Mouse (Mus musculus) myocyte (in vitro differentiated cells): ENCODE results near the gene Clint1. TPM values are rescaled to one million over a fixed set of nuclear protein-coding genes. Genes with fewer than 3 reads are reported as not detected.

Experiments used
- H3K27me3 ChIP-seq: one replicate; pipeline ENCODE4 v1.6.1; 2011; ENCODE audit not compliant: control insufficient read depth, insufficient read depth, insufficient read length
- H3K36me3 ChIP-seq: one replicate; pipeline ENCODE4 v1.6.1; 2011; ENCODE audit not compliant: control insufficient read depth, insufficient read depth
- H3K4me2 ChIP-seq: one replicate; pipeline ENCODE4 v1.6.1; 2011; ENCODE audit warnings: low read depth, control low read depth
- H3K4me3 ChIP-seq: one replicate; pipeline ENCODE4 v1.5.1; 2011; ENCODE audit warnings: mild to moderate bottlenecking, control low read depth, moderate library complexity
- H3K79me2 ChIP-seq: one replicate; pipeline ENCODE4 v1.6.1; 2011; ENCODE audit not compliant: control insufficient read depth, insufficient read depth
- H3ac ChIP-seq: one replicate; pipeline ENCODE4 v1.6.1; 2011; ENCODE audit not compliant: control insufficient read depth, insufficient read length
- CEBPB ChIP-seq: IDR thresholded peaks from 2 replicates; pipeline ENCODE4 v1.6.1; 2011; ENCODE audit warnings: mild to moderate bottlenecking, moderate library complexity; ENCODE audit not compliant: poor library complexity, insufficient read depth, severe bottlenecking
- E2F4 ChIP-seq: IDR thresholded peaks from one replicate; pipeline ENCODE4 v1.6.1; 2011; ENCODE audit warnings: mild to moderate bottlenecking, control low read depth, moderate library complexity; ENCODE audit not compliant: insufficient read depth
- MAX ChIP-seq: IDR thresholded peaks from one replicate; pipeline ENCODE4 v1.6.1; 2011; ENCODE audit warnings: low read depth, mild to moderate bottlenecking, control low read depth
- MYOD1 ChIP-seq, 3 experiments: IDR thresholded peaks; one replicate each; pipeline ENCODE4 v1.6.1; 2011; ENCODE audit warnings: control low read depth in 2 of 3, low read depth in 2 of 3, mild to moderate bottlenecking in 2 of 3, moderate library complexity in 1 of 3; ENCODE audit not compliant: insufficient read length in 2 of 3, control insufficient read depth in 1 of 3
- MYOG ChIP-seq, 3 experiments: IDR thresholded peaks; one replicate each; pipeline ENCODE4 v1.6.1; 2011; ENCODE audit warnings: control low read depth in 2 of 3, low read depth in 2 of 3, mild to moderate bottlenecking in 2 of 3; ENCODE audit not compliant: insufficient read length in 2 of 3, control insufficient read depth in 1 of 3, insufficient read depth in 1 of 3
- POLR2A ChIP-seq: IDR thresholded peaks from one replicate; pipeline ENCODE4 v1.6.1; 2011; ENCODE audit warnings: low read depth, mild to moderate bottlenecking, control low read depth, moderate library complexity; ENCODE audit not compliant: insufficient read length
- POLR2AphosphoS2 ChIP-seq: IDR thresholded peaks from one replicate; pipeline ENCODE4 v1.6.1; 2011; ENCODE audit warnings: low read depth, control low read depth; ENCODE audit not compliant: insufficient read length
- REST ChIP-seq: IDR thresholded peaks from one replicate; pipeline ENCODE4 v1.6.1; 2011; ENCODE audit warnings: mild to moderate bottlenecking, control low read depth, moderate library complexity; ENCODE audit not compliant: insufficient read depth, insufficient read length
- SRF ChIP-seq: IDR thresholded peaks from one replicate; pipeline ENCODE4 v1.6.1; 2011; ENCODE audit warnings: low read depth; ENCODE audit not compliant: control insufficient read depth, insufficient read length
- TCF12 ChIP-seq: IDR thresholded peaks from one replicate; pipeline ENCODE4 v1.6.1; 2011; ENCODE audit warnings: mild to moderate bottlenecking, control low read depth; ENCODE audit not compliant: poor library complexity, insufficient read depth, severe bottlenecking
- TCF3 ChIP-seq: IDR thresholded peaks from one replicate; pipeline ENCODE4 v1.6.1; 2011; ENCODE audit warnings: low read depth, control low read depth; ENCODE audit not compliant: insufficient read length
- USF1 ChIP-seq: IDR thresholded peaks from one replicate; pipeline ENCODE4 v1.6.1; 2011; ENCODE audit warnings: low read depth, mild to moderate bottlenecking, control low read depth, moderate library complexity
- polyA plus RNA-seq: library from polyadenylated mRNA; unstranded; fragments of >200 nt; fragmentation: generic; extraction: Trizol; gene quantifications from one replicate; pipeline ENCODE4 v1.2.1, GENCODE M21; 2012; ENCODE audit warnings: missing spikeins

Clint1 gene
- polyA plus RNA-seq, 1 experiment = 32.5 TPM

- H3ac ChIP-seq = no peak overlapping the region
- TF ChIP-seq E2F4 = no peak
- TF ChIP-seq TCF12 = no peak
- no peak for TF ChIP-seq TCF3
- TF ChIP-seq POLR2A = no peak
- no peak for TF ChIP-seq MAX
- TF ChIP-seq REST = no peak
- TF ChIP-seq POLR2AphosphoS2 = no peak
- TF ChIP-seq SRF = no peak
- TF ChIP-seq MYOG (IDR thresholded peaks at IDR 0.05; ENCODE audit: control insufficient read depth in 1 of 3, insufficient read depth in 1 of 3, insufficient read length in 2 of 3, low read depth in 2 of 3) = no peak
- no peak for TF ChIP-seq MYOD1 (IDR thresholded peaks at IDR 0.05; ENCODE audit: control insufficient read depth in 1 of 3, insufficient read length in 2 of 3, low read depth in 2 of 3)
- no peak for TF ChIP-seq CEBPB
- TF ChIP-seq USF1 = no peak
- peaks cover 6% of the 10 kb centered on the region for H3K27me3 ChIP-seq
- no peaks in the 10 kb centered on the region for H3K36me3 ChIP-seq
- H3K79me2 ChIP-seq = no peaks in the 10 kb centered on the region
- H3K4me3 ChIP-seq = no peak overlapping the region
- no peak overlapping the region for H3K4me2 ChIP-seq
Observed at GRCm38 (mm10) chr11:45815603-45816002, 36.2 kb upstream of the Clint1 start.

- Histone ChIP-seq H3ac (no peak overlapping the region), H3K36me3 (no peaks in the 10 kb centered on the region), H3K27me3 (peaks cover 6% of the 10 kb centered on the region), H3K4me2 (no peak overlapping the region), H3K4me3 (no peak overlapping the region), H3K79me2 (no peaks in the 10 kb centered on the region)
- TF ChIP-seq SRF (no peak), CEBPB (no peak), POLR2AphosphoS2 (no peak), MAX (no peak), REST (no peak), TCF3 (no peak), E2F4 (no peak), POLR2A (no peak), MYOG (IDR thresholded peaks at IDR 0.05; ENCODE audit: control insufficient read depth in 1 of 3, insufficient read depth in 1 of 3, insufficient read length in 2 of 3, low read depth in 2 of 3) (no peak), MYOD1 (IDR thresholded peaks at IDR 0.05; ENCODE audit: control insufficient read depth in 1 of 3, insufficient read length in 2 of 3, low read depth in 2 of 3) (no peak), TCF12 (no peak), USF1 (no peak)
Observed at GRCm38 (mm10) chr11:45816712-45817111, 35.1 kb upstream of the Clint1 start.

- TF ChIP-seq TCF12 (no peak), POLR2A (no peak), REST (no peak), USF1 (no peak), SRF (no peak), POLR2AphosphoS2 (no peak), MAX (no peak), MYOD1 (IDR thresholded peaks at IDR 0.05; ENCODE audit: control insufficient read depth in 1 of 3, insufficient read length in 2 of 3, low read depth in 2 of 3) (no peak), E2F4 (no peak), MYOG (IDR thresholded peaks at IDR 0.05; ENCODE audit: control insufficient read depth in 1 of 3, insufficient read depth in 1 of 3, insufficient read length in 2 of 3, low read depth in 2 of 3) (no peak), TCF3 (no peak), CEBPB (no peak)
- Histone ChIP-seq H3K4me2 (no peak overlapping the region), H3ac (no peak overlapping the region), H3K27me3 (peaks cover 6% of the 10 kb centered on the region), H3K79me2 (no peaks in the 10 kb centered on the region), H3K36me3 (no peaks in the 10 kb centered on the region), H3K4me3 (no peak overlapping the region)
Observed at GRCm38 (mm10) chr11:45817996-45818395, 33.9 kb upstream of the Clint1 start.

- Histone ChIP-seq H3ac (no peak overlapping the region), H3K27me3 (no peaks in the 10 kb centered on the region), H3K36me3 (no peaks in the 10 kb centered on the region), H3K4me2 (no peak overlapping the region), H3K79me2 (no peaks in the 10 kb centered on the region), H3K4me3 (no peak overlapping the region)
- no peak for TF ChIP-seq TCF3
- TF ChIP-seq REST = no peak
- TF ChIP-seq MYOG (IDR thresholded peaks at IDR 0.05; ENCODE audit: control insufficient read depth in 1 of 3, insufficient read depth in 1 of 3, insufficient read length in 2 of 3, low read depth in 2 of 3) = no peak
- no peak for TF ChIP-seq SRF
- no peak for TF ChIP-seq USF1
- TF ChIP-seq MAX = no peak
- no peak for TF ChIP-seq POLR2A
- TF ChIP-seq MYOD1 (IDR thresholded peaks at IDR 0.05; ENCODE audit: control insufficient read depth in 1 of 3, insufficient read length in 2 of 3, low read depth in 2 of 3) = no peak
- TF ChIP-seq TCF12 = no peak
- no peak for TF ChIP-seq E2F4
- no peak for TF ChIP-seq POLR2AphosphoS2
- no peak for TF ChIP-seq CEBPB
Observed at GRCm38 (mm10) chr11:45820930-45821329, 30.9 kb upstream of the Clint1 start.
